Mouse (Mus musculus) ES-Bruce4 (cell line): ENCODE results near the gene 2310034G01Rik. TPM values are rescaled to one million over a fixed set of nuclear protein-coding genes. Genes with fewer than 3 reads are reported as not detected.

Experiments
- H3K27ac ChIP-seq: 2 replicates; pipeline ENCODE4 v1.5.1; 2012; ENCODE audit warnings: low read length, inconsistent platforms; ENCODE audit not compliant: insufficient read depth
- H3K27me3 ChIP-seq: 2 replicates; pipeline ENCODE4 v1.6.1; 2012; ENCODE audit warnings: mild to moderate bottlenecking, low read length, inconsistent platforms; ENCODE audit not compliant: control insufficient read depth, poor library complexity, insufficient read depth, severe bottlenecking
- H3K36me3 ChIP-seq: 2 replicates; pipeline ENCODE4 v1.6.1; 2012; ENCODE audit warnings: inconsistent platforms, mild to moderate bottlenecking, low read length, moderate library complexity; ENCODE audit not compliant: control insufficient read depth, poor library complexity, insufficient read depth, severe bottlenecking
- H3K4me1 ChIP-seq: one replicate; pipeline ENCODE4 v1.8.1; 2011; ENCODE audit warnings: low read length; ENCODE audit not compliant: control insufficient read depth, insufficient read depth
- H3K4me3 ChIP-seq: 2 replicates; pipeline ENCODE4 v1.5.1; 2011; ENCODE audit warnings: low read depth, mild to moderate bottlenecking, low read length
- H3K9ac ChIP-seq: 2 replicates; pipeline ENCODE4 v1.6.1; 2012; ENCODE audit warnings: low read depth, mild to moderate bottlenecking, inconsistent platforms; ENCODE audit not compliant: poor library complexity, severe bottlenecking
- H3K9me3 ChIP-seq: replicated peaks from 2 replicates; pipeline ENCODE4 v1.6.1; 2012; ENCODE audit warnings: mild to moderate bottlenecking, low read length, inconsistent platforms; ENCODE audit not compliant: control insufficient read depth, poor library complexity, insufficient read depth, severe bottlenecking
- CTCF ChIP-seq: IDR thresholded peaks from one replicate; pipeline ENCODE4 v1.8.1; 2011; ENCODE audit warnings: low read depth, low read length
- EP300 ChIP-seq: IDR thresholded peaks from 2 replicates; pipeline ENCODE4 v1.6.1; 2011; ENCODE audit warnings: low read depth, low read length; ENCODE audit not compliant: insufficient read depth
- POLR2A ChIP-seq: IDR thresholded peaks from one replicate; pipeline ENCODE4 v1.8.1; 2011; ENCODE audit warnings: low read length; ENCODE audit not compliant: insufficient read depth
- polyA plus RNA-seq: library from polyadenylated mRNA; stranded (reverse); fragments of >200 nt; gene quantifications from 2 replicates; pipeline ENCODE4 v1.2.4, GENCODE M21; 2011; ENCODE audit warnings: low read depth; ENCODE audit not compliant: missing spikeins, insufficient read depth, insufficient read length

The 2310034G01Rik gene
- polyA plus RNA-seq, 1 experiment, result 0.43 TPM

GRCm38 (mm10) chr19:46320076-46320785 lies 29.9 kb downstream of the 2310034G01Rik start:
- Histone ChIP-seq H3K36me3 (no peaks in the 10 kb centered on the region), H3K9me3 (no peaks in the 10 kb centered on the region), H3K4me1 (no peaks in the 10 kb centered on the region), H3K27ac (no peak overlapping the region), H3K9ac (no peak overlapping the region), H3K27me3 (peaks cover 9% of the 10 kb centered on the region), H3K4me3 (no peak overlapping the region)
- TF ChIP-seq EP300 (no peak), POLR2A (no peak), CTCF (no peak)

GRCm38 (mm10) chr19:46318586-46319378 lies 31.3 kb downstream of the 2310034G01Rik start:
- no peak overlapping the region for H3K9ac ChIP-seq
- TF ChIP-seq EP300 (no peak), CTCF (no peak), POLR2A (no peak)
- H3K4me1 ChIP-seq, result no peaks in the 10 kb centered on the region
- H3K27me3 ChIP-seq, result peaks cover 9% of the 10 kb centered on the region
- no peak overlapping the region for H3K4me3 ChIP-seq
- H3K27ac ChIP-seq, result no peak overlapping the region
- H3K9me3 ChIP-seq, result no peaks in the 10 kb centered on the region
- H3K36me3 ChIP-seq, result no peaks in the 10 kb centered on the region

GRCm38 (mm10) chr19:46318031-46318471 lies 32.1 kb downstream of the 2310034G01Rik start:
- no peak overlapping the region for H3K27ac ChIP-seq
- peak overlapping the region; percentile 31 for H3K4me3 ChIP-seq
- no peak for TF ChIP-seq POLR2A
- no peak for TF ChIP-seq CTCF
- TF ChIP-seq EP300, result no peak
- no peaks in the 10 kb centered on the region for H3K4me1 ChIP-seq
- peaks cover 9% of the 10 kb centered on the region for H3K27me3 ChIP-seq
- peak overlapping the region; percentile 30 for H3K9ac ChIP-seq
- H3K9me3 ChIP-seq, result no peaks in the 10 kb centered on the region
- H3K36me3 ChIP-seq, result no peaks in the 10 kb centered on the region

- no peaks in the 10 kb centered on the region for H3K9me3 ChIP-seq
- TF ChIP-seq POLR2A (no peak), EP300 (no peak), CTCF (no peak)
- H3K4me3 ChIP-seq, result peak overlapping the region; percentile 57
- no peaks in the 10 kb centered on the region for H3K4me1 ChIP-seq
- H3K27ac ChIP-seq, result no peak overlapping the region
- H3K36me3 ChIP-seq, result no peaks in the 10 kb centered on the region
- peak overlapping the region; percentile 30 for H3K9ac ChIP-seq
- peaks cover 9% of the 10 kb centered on the region for H3K27me3 ChIP-seq
These were observed 32.6 kb downstream of the 2310034G01Rik start for GRCm38 (mm10) chr19:46317546-46317885.

- H3K36me3 ChIP-seq, result no peaks in the 10 kb centered on the region
- peaks cover 9% of the 10 kb centered on the region for H3K27me3 ChIP-seq
- peak overlapping the region; percentile 57 for H3K4me3 ChIP-seq
- no peak for TF ChIP-seq EP300
- no peak for TF ChIP-seq CTCF
- no peak for TF ChIP-seq POLR2A
- no peaks in the 10 kb centered on the region for H3K9me3 ChIP-seq
- H3K27ac ChIP-seq, result no peak overlapping the region
- H3K9ac ChIP-seq, result peak overlapping the region; percentile 30
- no peaks in the 10 kb centered on the region for H3K4me1 ChIP-seq
These were observed 33.1 kb downstream of the 2310034G01Rik start for GRCm38 (mm10) chr19:46316846-46317545.
